Comparison of ENCODE assay signal across 31 mouse cellular contexts in genomic region chr15:101688161-101688560, GRCm38 (mm10). TPM values are rescaled to one million over a fixed set of nuclear protein-coding genes. Genes with fewer than 3 reads are reported as not detected.
"Had no signal": no experiment of that assay in that cellular context is flagged by ENCODE, and none has a peak within 500 bp of the region (broad histone marks: within the 10 kb centered on the region; RNA-seq: fewer than 3 reads in every experiment).

No protein-coding gene starts in this region.

- H3K4me2 ChIP-seq: heart, embryonic 13.5 days; heart, embryonic 15.5 days; hindbrain, embryonic 13.5 days; hindbrain, embryonic 15.5 days; kidney, embryonic 15.5 days; limb, embryonic 13.5 days; limb, embryonic 15.5 days had no signal

- H3K9me3 ChIP-seq: heart, embryonic 10.5 days; heart, embryonic 13.5 days; heart, embryonic 15.5 days; hindbrain, embryonic 13.5 days; hindbrain, embryonic 15.5 days; kidney, embryonic 15.5 days; limb, embryonic 13.5 days; limb, embryonic 15.5 days had no signal

- DNase-seq: gastrocnemius, postnatal 14 days; gastrocnemius, postnatal 36 days; heart, adult 18-20 months; heart, postnatal 14 days; heart, postnatal 36 days; kidney, adult 11 months; kidney, adult 2 months; kidney, adult 9 months; kidney, postnatal 14 days; kidney, postnatal 36 days; layer of hippocampus, adult 9-11 months; layer of hippocampus, postnatal 36 days; left cerebral cortex, postnatal 4 days had no signal

- H3K4me3 ChIP-seq: heart, embryonic 10.5 days; heart, embryonic 13.5 days; heart, embryonic 15.5 days; hindbrain, embryonic 13.5 days; hindbrain, embryonic 15.5 days; kidney, embryonic 15.5 days; limb, embryonic 13.5 days; limb, embryonic 15.5 days had no signal

- H3K4me1 ChIP-seq: heart, embryonic 10.5 days; heart, embryonic 13.5 days; heart, embryonic 15.5 days; hindbrain, embryonic 13.5 days; hindbrain, embryonic 15.5 days; kidney, embryonic 15.5 days; limb, embryonic 13.5 days; limb, embryonic 15.5 days had no signal

- H3K36me3 ChIP-seq: heart, embryonic 10.5 days; heart, embryonic 13.5 days; heart, embryonic 15.5 days; hindbrain, embryonic 13.5 days; hindbrain, embryonic 15.5 days; kidney, embryonic 15.5 days; limb, embryonic 13.5 days; limb, embryonic 15.5 days had no signal

- ATAC-seq: hindbrain, postnatal 0 days; intestine, embryonic 16.5 days had no signal

- H3K9ac ChIP-seq: heart, embryonic 13.5 days; heart, embryonic 15.5 days; hindbrain, embryonic 13.5 days; hindbrain, embryonic 15.5 days; kidney, embryonic 15.5 days; limb, embryonic 13.5 days; limb, embryonic 15.5 days had no signal

- H3K27ac ChIP-seq: heart, embryonic 10.5 days; heart, embryonic 13.5 days; heart, embryonic 15.5 days; hindbrain, embryonic 13.5 days; hindbrain, embryonic 15.5 days; hindbrain, postnatal 0 days; kidney, embryonic 15.5 days; kidney, postnatal 0 days; limb, embryonic 13.5 days; limb, embryonic 15.5 days had no signal

- H3K27me3 ChIP-seq: heart, embryonic 15.5 days; hindbrain, embryonic 13.5 days; hindbrain, embryonic 15.5 days; kidney, embryonic 15.5 days; limb, embryonic 13.5 days; limb, embryonic 15.5 days had no signal

RNA-seq across cellular contexts. Expression of gene Krt6a, which starts 5.9 kb away (rescaled TPM):
- polyA plus RNA-seq: gonadal fat pad, adult 2 months; heart, embryonic 13.5 days; heart, postnatal 0 days; hindbrain, embryonic 11.5 days; hindbrain, embryonic 13.5 days; intestine, embryonic 14.5 days; kidney, adult 2 months; kidney, postnatal 0 days; large intestine, adult 2 months; limb, embryonic 11.5 days; liver, adult 2 months had no signal

RNA-seq across cellular contexts. Expression of gene Krt6b, which starts 8.1 kb away (rescaled TPM):
- polyA plus RNA-seq: gonadal fat pad, adult 2 months; heart, embryonic 10.5 days; heart, embryonic 13.5 days; heart, embryonic 15.5 days; hindbrain, embryonic 11.5 days; hindbrain, embryonic 13.5 days; hindbrain, embryonic 15.5 days; hindbrain, postnatal 0 days; intestine, embryonic 14.5 days; intestine, embryonic 16.5 days; kidney, adult 2 months; kidney, embryonic 15.5 days; kidney, postnatal 0 days; large intestine, adult 2 months; limb, embryonic 11.5 days; limb, embryonic 13.5 days; liver, adult 2 months had no signal

RNA-seq across cellular contexts. Expression of gene Krt5, which starts 24.5 kb away (rescaled TPM):
- polyA plus RNA-seq: heart, postnatal 0 days; intestine, embryonic 14.5 days; liver, adult 2 months had no signal

RNA-seq across cellular contexts. Expression of gene Gm5478, which starts 41.0 kb away (rescaled TPM):
- polyA plus RNA-seq: gonadal fat pad, adult 2 months; heart, embryonic 10.5 days; heart, embryonic 13.5 days; heart, embryonic 15.5 days; heart, postnatal 0 days; hindbrain, embryonic 11.5 days; hindbrain, embryonic 13.5 days; hindbrain, embryonic 15.5 days; hindbrain, postnatal 0 days; intestine, embryonic 14.5 days; intestine, embryonic 16.5 days; kidney, adult 2 months; kidney, embryonic 15.5 days; kidney, postnatal 0 days; large intestine, adult 2 months; limb, embryonic 11.5 days; limb, embryonic 13.5 days; limb, embryonic 15.5 days; liver, adult 2 months had no signal

RNA-seq across cellular contexts. Expression of gene Krt71, which starts 54.7 kb away (rescaled TPM):
- polyA plus RNA-seq: heart, embryonic 10.5 days; heart, embryonic 13.5 days; heart, embryonic 15.5 days; heart, postnatal 0 days; hindbrain, embryonic 11.5 days; intestine, embryonic 14.5 days; intestine, embryonic 16.5 days; kidney, adult 2 months; kidney, embryonic 15.5 days; kidney, postnatal 0 days; large intestine, adult 2 months; limb, embryonic 11.5 days; limb, embryonic 13.5 days; limb, embryonic 15.5 days; liver, adult 2 months had no signal
